Mouse (Mus musculus) adrenal gland, adult 18-20 months (tissue): ENCODE results near the gene Wdr25. TPM values are rescaled to one million over a fixed set of nuclear protein-coding genes. Genes with fewer than 3 reads are reported as not detected.

Experiments
- DNase-seq, 2 experiments: peaks; one replicate each; pipeline ENCODE4 v3.0.0; 2021 to 2022; ENCODE audit warnings: low spot score in 2 of 2
- total RNA-seq, 2 experiments: library from RNA; stranded (reverse); gene quantifications; 1 replicate in 1 of 2; 2 replicates in 1 of 2; pipeline ENCODE4 v1.2.3; 2021

Gene Wdr25
- total RNA-seq, 2 experiments from 2014 or later = 5.0 to 5.7 TPM

DNA sequence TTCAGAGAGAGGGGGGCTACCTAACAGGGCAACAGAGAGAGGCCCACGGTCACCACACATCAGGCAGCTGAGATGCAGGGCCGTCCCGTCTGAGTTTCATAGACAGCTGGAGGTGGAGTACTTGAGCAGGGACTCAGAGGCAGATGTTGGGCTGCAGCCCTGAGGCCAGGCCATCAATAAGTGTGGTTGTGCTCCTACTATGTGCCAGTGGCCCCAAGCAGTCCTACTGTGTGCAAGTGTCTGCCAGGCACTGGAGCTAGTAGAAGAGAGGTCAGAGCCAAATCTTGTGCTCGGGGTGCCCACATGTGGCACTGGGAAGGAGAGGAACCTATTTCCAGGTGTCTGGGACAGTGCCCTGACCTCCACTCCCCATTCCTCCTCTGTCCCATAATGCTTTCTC lies 156.5 kb downstream of the Wdr25 start:
- DNase-seq = no peak

DNA sequence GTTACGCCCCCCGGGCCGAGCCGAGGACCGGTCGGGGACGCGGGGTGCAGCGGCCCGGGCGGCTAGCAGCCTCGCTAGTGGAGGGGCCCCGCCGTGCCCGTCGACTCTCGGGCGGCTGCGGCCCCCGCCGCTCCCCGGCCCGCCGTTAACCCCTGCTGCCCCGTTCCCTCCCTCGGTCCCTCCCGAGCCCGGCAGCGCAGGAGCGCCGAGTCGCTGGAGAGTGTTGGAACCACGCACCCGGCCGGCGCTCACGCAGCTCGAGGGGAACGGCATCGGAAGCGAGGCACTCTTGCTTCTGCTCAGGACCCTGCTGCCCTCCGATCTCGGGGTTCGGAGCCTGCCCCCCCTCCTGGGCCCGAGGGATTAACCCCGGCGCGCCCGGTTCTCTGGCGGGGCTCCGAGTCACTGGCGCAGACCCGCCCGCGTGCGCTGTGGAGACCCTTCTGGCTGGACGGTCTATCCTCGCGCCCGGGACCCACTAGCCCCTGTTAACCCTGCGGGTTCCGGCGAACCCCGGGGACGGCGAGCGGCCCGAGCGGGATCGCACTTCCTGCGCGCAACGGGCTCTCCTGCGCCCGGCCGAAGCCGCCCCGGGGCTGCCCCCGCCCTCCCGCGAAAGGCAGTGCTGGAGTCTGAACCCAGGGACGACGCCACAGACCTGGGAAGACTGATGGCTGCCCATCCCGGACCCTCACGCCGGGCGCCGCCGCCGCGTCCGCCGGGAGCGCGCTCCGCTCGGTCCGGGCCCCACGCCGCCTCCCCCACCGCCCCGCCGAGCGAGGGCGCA lies 159.8 kb downstream of the Wdr25 start:
- peak in 1 of 2 experiments; percentile 12 for DNase-seq

DNA sequence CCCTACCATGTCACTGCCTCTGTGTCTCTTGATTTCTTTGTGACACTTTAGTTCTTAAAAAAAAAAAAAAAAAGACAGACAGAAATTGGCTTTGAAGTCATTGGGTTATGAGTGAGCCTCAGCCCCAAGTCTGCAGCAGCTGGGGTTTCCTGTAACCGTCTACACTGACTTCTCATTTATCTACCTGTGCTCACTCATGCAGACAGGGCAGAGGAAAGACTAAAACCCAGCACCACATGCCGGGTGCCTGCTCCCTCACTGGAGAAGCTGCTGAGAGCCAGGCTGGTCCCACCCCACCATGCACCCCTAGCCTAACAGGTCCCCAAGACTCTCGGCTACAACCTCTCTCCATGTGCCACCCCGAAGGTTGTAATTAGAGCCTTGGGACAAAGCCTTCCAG lies 164.3 kb downstream of the Wdr25 start:
- no peak for DNase-seq

DNA sequence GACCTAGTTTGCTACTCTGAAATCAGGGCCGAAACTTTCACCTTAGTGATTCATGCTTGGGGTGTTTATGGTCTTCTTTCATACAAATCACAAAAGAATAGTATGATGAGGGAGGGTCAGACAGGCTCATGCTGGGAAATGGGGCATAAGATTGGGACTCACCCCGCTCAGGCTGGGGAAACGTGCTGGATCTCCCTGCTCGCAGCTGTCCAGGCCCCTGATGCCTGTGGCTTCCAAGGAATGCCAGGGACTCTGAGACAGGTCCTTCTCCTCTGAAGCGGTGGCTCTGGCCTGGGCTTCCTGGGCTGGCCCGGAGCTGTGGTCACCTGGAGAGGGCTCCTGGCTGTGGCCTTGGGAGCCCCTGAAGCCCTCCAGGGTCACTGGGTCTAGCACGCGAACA lies 165.2 kb downstream of the Wdr25 start:
- DNase-seq = no peak

DNA sequence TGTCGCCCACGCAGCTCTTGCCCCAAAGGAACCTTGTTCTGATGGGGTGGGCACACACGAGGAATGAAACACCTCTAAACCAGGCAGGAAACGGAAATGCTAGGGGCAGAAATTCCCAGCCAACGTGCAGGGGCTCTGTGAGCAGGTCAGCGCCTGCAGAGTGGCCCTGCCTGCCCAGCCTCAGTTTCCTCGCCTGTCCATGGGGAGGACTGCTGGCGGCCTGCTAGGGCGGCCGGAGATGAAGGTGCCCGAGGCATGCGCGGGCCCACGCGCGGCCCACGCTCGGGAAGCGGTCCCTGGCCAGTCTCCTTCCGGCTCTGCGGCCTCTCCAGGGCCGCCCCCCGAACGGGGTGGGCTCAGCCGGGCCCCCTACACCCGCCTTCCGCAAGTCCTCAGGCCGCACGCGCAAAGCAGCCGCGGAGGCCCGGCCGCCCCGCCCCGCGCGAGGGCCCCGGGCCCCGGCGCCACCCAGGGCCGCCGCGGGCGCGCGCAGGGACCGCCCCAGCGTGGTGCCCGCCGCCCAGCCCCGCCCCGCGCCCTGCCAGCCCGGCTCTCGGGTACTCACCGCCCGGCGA lies 174.2 kb downstream of the Wdr25 start:
- peak; percentile 35 to 41 for DNase-seq

DNA sequence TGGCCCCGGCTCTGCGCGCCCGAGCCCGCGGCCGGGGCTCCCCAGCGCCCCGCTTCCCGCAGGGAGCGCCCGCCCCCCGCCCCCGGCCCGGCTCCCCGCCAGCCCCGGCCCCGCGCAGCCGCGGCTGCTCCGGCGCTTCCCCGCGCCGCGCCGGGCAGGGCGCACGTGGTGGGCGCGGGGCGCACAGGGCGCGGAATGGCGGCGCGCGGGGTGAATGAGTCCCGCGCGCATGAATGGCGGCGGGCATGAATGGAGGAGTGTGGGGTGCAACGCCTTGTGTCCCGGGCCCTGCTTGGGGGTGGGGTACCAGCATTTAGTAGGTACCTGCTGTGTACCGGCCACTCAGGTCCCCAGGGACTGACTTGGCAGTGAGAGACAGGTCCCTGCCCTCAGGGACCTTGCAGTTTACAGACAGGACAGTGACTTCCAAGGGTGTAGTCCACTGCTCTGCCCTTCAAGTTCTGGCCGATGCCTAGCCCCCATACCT lies 174.8 kb downstream of the Wdr25 start, which contains the start of gene Begain:
Gene Begain (minus strand): TSS at position 51 of the 487 bp plus-strand sequence.
- no peak for DNase-seq

DNA sequence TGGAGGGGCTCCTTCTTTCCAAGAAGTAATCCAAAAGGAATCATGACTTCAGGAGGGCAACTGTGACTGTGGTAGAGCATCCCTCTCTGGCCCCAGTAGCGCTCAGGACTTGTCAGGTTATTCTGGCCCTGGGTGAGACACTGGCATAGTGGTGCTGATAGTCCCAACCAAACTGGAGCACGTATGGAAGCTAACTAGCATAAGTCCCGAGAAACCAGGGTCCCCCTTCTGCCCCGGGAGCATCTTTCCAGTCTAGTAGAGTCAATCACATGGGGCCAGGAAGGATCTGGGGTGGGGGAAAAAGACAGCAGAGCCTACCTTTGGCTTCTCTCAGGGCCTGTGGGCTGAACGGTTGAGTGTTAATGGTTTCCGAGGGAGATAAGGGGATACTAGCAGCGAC lies 175.3 kb downstream of the Wdr25 start:
- no peak for DNase-seq

DNA sequence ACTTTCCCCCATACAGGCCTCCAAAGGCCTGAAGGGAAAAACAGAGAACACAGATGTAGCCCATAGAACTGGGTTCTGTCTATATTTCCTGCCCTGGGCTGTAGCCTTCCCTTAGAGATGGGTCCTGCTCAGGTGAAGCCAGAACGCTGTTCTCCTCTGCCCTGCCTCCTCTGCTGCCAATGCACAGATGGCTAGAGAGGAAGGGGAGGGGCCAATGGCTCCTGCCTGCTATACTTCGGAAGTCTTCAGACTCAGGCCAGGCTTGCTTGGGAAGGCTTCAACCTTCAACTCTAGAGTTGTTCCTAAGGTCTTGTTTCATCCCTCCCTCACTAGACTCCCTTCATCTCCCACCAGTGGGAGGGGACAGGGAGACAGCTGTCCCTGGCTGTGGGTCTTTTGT lies 176.3 kb downstream of the Wdr25 start:
- no peak for DNase-seq

DNA sequence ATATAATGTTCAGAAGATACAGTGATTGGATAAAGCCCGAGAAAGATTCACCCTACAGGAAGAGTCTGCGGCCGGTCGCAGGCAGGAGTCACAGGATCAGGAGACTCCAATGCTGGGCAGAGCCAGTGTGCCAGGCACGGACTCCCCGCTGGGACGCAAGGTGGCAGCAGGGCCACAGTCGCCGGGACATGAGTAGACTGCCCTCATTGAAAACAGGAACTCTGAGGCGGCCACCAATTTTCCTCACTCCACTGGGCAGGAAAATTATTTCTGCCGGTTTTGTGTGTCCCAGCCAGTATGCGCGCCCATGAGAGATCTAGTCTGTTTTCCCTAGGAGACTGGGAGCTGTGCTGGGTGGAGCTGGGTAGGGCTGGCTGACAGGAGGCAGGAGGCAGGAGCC lies 177.8 kb downstream of the Wdr25 start:
- DNase-seq = no peak

DNA sequence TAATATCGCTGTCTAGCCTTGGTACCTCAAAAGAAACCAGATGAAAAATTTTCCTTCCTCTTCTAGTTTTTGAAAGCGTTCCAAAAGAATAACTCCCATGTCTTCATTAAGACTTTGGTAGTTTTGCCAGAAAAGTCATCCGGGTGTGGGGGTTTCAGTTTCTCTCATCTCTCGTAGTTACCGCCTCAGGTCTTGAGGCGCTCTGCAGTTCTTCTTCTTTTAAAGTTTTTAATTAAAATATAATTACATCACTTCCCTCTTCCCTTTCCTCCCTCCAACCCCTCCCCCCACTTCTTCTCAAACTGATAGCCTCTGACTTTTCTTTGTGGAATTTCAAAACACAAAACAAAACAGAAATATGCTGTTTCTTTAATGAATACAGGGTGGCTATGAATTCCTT lies 180.7 kb downstream of the Wdr25 start:
- no peak for DNase-seq

DNA sequence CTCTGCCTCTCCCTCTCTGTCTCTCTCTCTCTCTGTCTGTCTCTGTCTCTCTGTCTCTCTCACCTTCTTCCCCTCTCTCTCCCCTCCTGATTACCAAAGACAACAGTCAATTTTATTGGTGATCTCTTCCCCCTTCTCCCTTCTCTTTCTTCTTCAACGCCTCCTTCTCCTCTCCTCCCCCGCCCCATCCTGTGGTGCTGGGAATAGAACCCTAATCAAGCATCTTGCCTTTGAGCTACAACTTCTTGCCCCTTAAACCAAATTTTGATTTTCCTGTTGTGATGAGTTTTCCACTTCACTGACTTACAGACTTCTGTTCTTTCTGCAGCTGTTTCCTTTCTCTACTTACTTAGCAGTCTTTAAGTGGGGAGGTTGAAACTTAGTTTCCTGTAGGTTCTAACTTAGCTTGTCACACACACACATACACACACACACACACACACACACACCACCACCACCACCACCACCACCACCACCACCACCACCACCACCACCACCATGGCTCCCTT lies 181.4 kb downstream of the Wdr25 start:
- DNase-seq = no peak

DNA sequence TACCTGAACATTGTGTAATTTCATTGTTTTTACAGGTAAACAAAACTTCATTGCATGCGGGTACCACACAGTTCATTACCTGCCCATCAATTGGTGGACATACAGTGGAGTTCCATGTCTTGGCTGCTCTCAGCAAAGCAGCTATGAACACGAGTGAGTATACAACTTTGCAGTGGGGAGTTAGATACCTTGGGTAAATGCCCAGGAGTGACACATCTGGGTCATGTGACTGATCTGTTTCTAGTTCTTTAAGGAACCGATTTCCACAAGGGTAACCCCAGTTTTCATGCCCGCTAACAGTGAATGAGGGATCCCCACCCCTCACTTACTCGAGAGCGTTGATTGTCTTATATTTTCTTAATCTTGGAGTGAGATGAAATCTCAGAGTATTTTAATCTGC lies 183.6 kb downstream of the Wdr25 start:
- no peak for DNase-seq

Other genes starting within 250 kb of the Wdr25 start
- gene Degs2, start 191.3 kb upstream of the Wdr25 start, total RNA-seq = under 1 TPM in 1 of 2 experiments, not detected in 1; 0.17 TPM
- 10 to 100 TPM; 55.5 to 79.9 TPM for gene Yy1, start 100.7 kb upstream of the Wdr25 start, total RNA-seq
- gene Slc25a29, start 57.7 kb upstream of the Wdr25 start, total RNA-seq = 10 to 100 TPM; 17.5 to 30.1 TPM
- 10 to 100 TPM; 12.6 to 14.6 TPM for gene Slc25a47, start 57.6 kb upstream of the Wdr25 start, total RNA-seq
- gene Wars, start 543 bp downstream of the Wdr25 start, total RNA-seq = 10 to 100 TPM; 59.5 to 60.2 TPM
- gene Begain, start 174.6 kb downstream of the Wdr25 start, total RNA-seq = 1 to 10 TPM; 2.9 to 5.0 TPM